Mouse (Mus musculus): ENCODE results near the gene Rb1.

Gene Rb1

DNA sequence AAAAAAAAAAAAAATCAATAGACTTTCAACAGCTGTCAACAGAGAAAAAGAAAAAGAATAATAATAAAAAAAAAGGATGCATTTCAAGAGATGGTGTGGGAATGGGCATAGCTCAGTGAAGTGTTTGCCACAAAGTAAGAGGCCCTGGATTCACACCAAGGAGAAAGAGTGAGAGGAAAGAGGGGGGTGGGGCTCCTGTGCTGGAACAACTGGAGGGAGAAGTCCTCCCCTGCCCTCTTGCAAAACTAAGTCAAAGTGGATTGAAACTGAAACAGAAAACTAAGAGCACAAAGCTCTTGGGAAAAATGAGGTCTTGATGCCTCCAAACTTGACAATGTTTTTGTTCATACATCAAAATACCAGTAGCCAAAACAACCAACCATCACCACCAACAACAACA, 116.4 kb downstream of the Rb1 start:
- DNase-seq (ENCODE audit: low spot score in 2 of 2) = no peak

- no peak for DNase-seq (ENCODE audit: low spot score in 2 of 2)
These were observed 121.6 kb downstream of the Rb1 start for GRCm38 (mm10) chr14:73204016-73204415.

- no peak for DNase-seq (ENCODE audit: low spot score in 2 of 2)
These were observed 124.2 kb downstream of the Rb1 start for GRCm38 (mm10) chr14:73201447-73201846.

- no peak for DNase-seq (ENCODE audit: low spot score in 2 of 2)
These were observed 126.6 kb downstream of the Rb1 start for GRCm38 (mm10) chr14:73199058-73199457.

GRCm38 (mm10) chr14:73186875-73187274, 138.7 kb downstream of the Rb1 start:
- DNase-seq (ENCODE audit: low spot score in 2 of 2) = no peak

DNA sequence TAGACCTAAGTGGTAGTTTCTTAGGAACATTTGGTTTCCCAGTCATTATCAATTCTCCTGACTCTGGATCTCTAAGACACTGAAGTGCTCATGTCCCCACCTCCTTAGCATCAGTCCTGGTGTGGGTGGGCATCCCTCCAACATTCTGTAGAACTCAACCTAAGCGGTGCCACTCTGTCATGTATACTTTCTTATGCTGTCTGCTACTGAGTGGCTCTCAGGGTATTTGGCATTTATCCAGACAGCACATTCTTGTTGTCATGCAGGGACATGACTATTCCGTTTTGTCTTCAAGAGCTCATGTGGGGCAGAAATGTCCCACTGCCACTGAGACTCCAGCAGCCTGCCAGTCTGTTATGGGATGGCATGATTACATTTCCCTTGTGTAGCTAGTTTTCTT, 144.5 kb downstream of the Rb1 start:
- DNase-seq (ENCODE audit: low spot score in 2 of 2) = no peak

GRCm38 (mm10) chr14:73180671-73181070, 145.0 kb downstream of the Rb1 start:
- DNase-seq (ENCODE audit: low spot score in 2 of 2) = no peak

- DNase-seq (ENCODE audit: low spot score in 2 of 2) = no peak
These were observed 146.4 kb downstream of the Rb1 start for GRCm38 (mm10) chr14:73179221-73179681.

DNA sequence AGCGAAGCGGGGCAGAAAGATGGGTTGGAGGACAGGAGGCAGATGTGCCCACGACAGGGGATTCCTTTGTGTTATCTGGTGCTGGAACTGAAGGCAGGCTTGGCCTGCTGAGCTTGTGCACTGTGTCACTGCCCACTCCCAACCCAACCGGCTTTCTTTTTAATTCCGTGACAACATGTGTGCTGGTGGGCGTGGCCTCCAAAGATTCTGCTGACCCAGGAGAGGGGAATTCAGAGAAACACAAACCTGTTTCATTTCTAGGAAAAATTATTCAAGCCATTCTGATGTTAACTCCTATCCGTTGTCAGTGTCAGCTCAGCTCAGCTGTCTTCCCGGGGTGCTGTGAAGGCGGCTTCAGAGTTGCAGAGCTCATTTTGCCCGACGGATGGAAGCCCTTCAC, 147.7 kb downstream of the Rb1 start:
- no peak for DNase-seq (ENCODE audit: low spot score in 2 of 2)

GRCm38 (mm10) chr14:73176266-73176665, 149.4 kb downstream of the Rb1 start:
- no peak for DNase-seq (ENCODE audit: low spot score in 2 of 2)

GRCm38 (mm10) chr14:73175814-73176213, 149.8 kb downstream of the Rb1 start:
- no peak for DNase-seq (ENCODE audit: low spot score in 2 of 2)

DNA sequence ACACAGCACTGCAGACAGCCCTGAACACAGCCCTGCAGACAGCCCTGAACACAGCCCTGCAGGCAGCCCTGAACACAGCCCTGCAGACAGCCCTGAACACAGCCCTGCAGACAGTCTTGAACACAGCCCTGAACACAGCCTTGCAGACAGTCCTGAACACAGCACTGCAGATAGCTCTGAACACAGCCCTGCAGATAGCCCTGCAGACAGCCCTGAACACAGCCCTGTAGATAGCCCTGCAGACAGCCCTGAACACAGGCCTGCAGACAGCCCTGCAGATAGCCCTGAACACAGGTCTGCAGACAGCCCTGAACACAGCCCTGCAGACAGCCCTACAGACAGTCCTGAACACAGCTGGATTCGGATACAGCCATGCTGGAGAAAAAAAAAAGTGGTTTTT, 150.6 kb downstream of the Rb1 start:
- no peak for DNase-seq (ENCODE audit: low spot score in 2 of 2)

DNA sequence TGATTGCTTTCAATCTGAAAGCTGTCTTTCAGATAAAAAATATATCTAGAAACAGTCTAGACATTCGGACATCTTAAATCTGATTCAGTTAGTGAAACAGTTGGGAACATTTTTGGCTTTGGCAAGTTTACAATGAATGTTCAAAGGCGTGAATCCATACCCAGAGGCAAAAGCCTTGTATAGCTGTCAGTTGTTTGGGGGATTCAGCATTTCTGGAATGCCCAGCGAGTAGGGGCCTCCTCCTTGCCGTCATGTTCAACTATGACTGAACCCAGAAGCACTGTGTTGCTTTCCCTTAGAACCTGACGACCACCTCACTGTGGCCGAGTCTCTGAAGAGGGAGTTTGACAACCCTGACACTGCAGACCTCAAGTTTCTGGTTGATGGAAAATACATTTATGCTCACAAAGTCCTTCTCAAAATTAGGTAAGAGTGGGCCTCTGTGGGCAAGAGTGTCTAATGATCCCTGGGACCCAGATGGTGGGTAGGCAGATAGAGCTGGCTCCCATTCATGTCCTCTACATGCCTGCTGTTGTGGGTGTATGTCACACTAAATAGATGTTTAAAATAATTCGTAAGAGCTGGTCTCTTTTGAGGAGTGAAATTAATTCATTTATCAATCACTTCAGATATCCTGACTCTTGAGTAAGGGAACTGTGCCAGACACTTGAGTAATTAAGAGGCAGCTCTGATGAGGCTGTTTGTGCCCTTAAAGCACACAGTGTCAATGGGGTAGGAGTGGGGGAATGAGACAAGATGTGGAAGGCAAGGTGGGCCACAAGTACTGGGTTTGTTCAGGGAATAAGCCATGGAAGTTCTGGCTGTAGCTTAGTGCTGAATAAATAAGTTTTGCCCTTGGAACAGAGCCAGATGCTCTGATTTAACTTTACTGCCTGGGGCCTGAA, 151.3 kb downstream of the Rb1 start:
- DNase-seq (ENCODE audit: low spot score in 2 of 2) = no peak

DNA sequence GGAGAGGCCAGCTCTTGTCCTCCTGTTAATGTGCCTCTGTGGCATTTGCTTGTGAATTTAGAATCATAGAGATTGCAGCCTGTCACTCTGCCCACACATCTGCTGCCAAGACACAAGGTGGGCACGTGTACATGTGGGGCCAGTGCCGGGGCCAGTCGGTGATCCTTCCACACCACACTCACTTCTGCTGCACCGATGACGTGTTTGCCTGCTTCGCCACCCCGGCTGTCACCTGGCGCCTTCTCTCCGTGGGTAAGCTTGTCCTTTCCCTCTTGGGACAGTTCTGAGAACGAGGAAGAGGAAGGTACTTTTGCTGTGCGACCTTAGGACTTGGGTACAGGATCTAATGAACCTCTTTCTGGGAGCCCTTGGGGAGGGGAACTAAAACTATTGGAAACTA, 152.0 kb downstream of the Rb1 start:
- no peak for DNase-seq (ENCODE audit: low spot score in 2 of 2)

DNA sequence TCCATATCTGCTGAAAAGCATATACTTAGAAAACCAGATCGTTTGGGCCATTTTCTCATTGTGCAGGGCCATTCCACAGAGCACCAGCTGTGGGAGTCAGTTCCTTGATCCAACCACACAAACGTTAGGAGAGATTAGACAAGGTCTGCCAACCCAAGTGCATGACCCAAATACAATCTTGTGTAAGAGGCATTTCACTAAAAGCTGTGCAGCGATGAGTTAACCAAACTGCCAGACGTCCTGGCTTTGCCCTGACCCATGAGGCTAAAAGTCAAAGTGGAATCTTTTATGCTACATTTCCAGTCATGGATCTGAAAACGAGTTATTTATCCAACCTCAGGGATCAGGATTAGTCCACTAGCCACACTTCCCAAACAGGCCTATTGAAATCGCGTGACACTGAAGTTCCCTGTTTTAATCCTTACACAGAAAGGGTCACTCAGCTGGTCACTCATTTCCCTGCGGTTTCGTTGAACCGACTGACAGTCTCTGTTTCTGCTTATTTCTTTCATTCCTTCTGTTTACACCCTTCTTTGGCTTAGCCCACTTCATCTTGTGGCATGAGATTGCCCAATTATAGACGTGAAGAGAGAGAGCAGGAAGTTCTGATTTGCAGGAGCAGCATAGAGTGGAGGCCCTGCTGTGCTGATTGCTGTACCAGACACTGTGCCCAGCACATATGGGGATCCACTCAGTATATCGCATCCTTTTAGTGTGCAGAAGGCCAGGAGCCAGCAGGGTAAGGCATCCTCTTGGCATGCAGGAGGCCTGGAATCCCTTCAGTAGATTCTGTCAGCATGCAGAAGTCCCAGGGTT, 153.2 kb downstream of the Rb1 start:
- DNase-seq (ENCODE audit: low spot score in 2 of 2) = no peak

GRCm38 (mm10) chr14:73169926-73170844, 155.4 kb downstream of the Rb1 start:
- no peak for DNase-seq (ENCODE audit: low spot score in 2 of 2)

DNA sequence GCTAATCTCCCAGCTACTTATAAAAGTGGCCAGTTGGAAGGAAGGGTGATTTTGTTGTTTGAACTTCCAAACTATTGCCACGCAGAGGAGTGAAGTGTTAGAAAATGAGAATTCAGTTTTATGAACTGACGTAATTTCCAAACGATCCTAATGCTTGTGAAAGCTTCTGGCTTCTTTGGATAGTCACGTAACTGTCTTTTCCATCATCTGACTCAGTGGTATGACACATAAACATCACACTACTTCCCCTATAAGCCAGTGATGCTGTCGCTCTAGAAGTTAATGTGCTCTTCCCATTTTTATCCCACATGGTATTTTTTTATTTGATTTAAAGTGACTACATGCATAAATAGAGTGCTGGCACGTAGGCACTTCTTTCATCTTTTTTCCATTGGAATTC, 157.0 kb downstream of the Rb1 start:
- no peak for DNase-seq (ENCODE audit: low spot score in 2 of 2)

DNA sequence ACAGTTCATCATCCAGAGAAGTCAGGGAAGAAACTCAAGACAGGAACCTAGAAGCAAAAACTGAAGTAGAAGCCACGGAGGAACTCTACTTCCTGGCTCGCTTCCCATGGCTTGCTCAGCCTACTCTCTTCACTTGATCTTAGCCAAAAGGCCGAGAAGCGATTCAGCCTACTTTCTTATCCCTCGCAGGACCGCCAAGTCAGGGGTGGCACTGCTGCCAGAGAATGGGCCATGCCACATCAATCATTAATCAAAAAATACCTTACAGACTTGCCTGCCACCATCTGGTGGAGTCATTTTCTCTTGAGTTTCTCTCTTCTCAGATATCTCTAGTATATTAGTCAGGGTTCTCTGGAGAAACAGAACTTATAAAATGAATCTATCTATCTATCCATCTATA, 160.5 kb downstream of the Rb1 start:
- no peak for DNase-seq (ENCODE audit: low spot score in 2 of 2)

- no peak for DNase-seq (ENCODE audit: low spot score in 2 of 2)
These were observed 162.1 kb downstream of the Rb1 start for GRCm38 (mm10) chr14:73163363-73163998.

- DNase-seq (ENCODE audit: low spot score in 2 of 2) = no peak
These were observed 163.3 kb downstream of the Rb1 start for GRCm38 (mm10) chr14:73162192-73162800.

DNA sequence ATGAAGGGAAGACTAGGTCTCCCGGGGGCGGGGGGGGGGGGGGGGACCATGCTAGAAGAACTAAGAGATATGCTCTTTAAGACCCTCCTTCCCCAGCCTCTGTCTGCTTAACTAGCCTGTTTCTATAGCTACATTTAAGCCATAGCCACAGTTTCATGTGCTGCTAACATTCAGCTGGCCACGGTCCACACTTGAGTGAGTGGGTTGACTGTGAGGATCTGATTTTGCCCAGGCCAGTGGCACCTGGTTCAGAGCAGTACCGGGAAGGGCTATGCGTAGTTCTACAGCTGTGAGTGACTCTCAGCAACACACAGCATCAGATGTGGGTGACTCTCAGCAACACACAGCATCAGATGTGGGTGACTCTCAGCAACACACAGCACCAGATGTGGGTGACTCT, 164.3 kb downstream of the Rb1 start:
- DNase-seq (ENCODE audit: low spot score in 2 of 2) = no peak

Data from frontal cortex, postnatal 14 days (tissue).